Mouse (Mus musculus) MEL (cell line): ENCODE results near the gene Cwc25. TPM values are rescaled to one million over a fixed set of nuclear protein-coding genes. Genes with fewer than 3 reads are reported as not detected.

Source experiments
- DNase-seq: peaks from one replicate; pipeline ENCODE4 v3.0.0; 2011; ENCODE audit warnings: low read depth, low spot score
- H3K27ac ChIP-seq: 2 replicates; pipeline ENCODE4 v1.5.1; 2012; ENCODE audit warnings: low read depth, mild to moderate bottlenecking, control low read depth, low read length, moderate library complexity; ENCODE audit not compliant: control insufficient read depth
- H3K27me3 ChIP-seq, 2 experiments: fragments of 150-350 bp in 1 of 2; sonication (generic) in 1 of 2; 2 replicates each; pipeline ENCODE4 v1.6.1; 2012; ENCODE audit warnings: low read length in 2 of 2, mild to moderate bottlenecking in 2 of 2, improper control_type of control experiment in 1 of 2, moderate library complexity in 1 of 2; ENCODE audit not compliant: insufficient read depth in 2 of 2, control insufficient read depth in 1 of 2
- H3K36me3 ChIP-seq, 2 experiments: 2 replicates each; pipeline ENCODE4 v1.6.1; 2012 to 2014; ENCODE audit warnings: low read length in 2 of 2, improper control_type of control experiment in 1 of 2, inconsistent platforms in 1 of 2, mild to moderate bottlenecking in 1 of 2; ENCODE audit not compliant: insufficient read depth in 2 of 2, control insufficient read depth in 1 of 2
- H3K4me1 ChIP-seq, 2 experiments: fragments of 150-350 bp in 1 of 2; sonication (generic) in 1 of 2; 2 replicates each; pipeline ENCODE4 v1.6.1; 2012; ENCODE audit warnings: low read length in 2 of 2, improper control_type of control experiment in 1 of 2, mild to moderate bottlenecking in 1 of 2; ENCODE audit not compliant: insufficient read depth in 2 of 2, control insufficient read depth in 1 of 2
- H3K4me3 ChIP-seq, 2 experiments: fragments of 150-350 bp in 1 of 2; sonication (generic) in 1 of 2; 2 replicates each; pipeline ENCODE4 v1.5.1; 2012; ENCODE audit warnings: low read depth in 2 of 2, low read length in 2 of 2, mild to moderate bottlenecking in 2 of 2, moderate library complexity in 2 of 2, control low read depth in 1 of 2, improper control_type of control experiment in 1 of 2; ENCODE audit not compliant: control insufficient read depth in 1 of 2, insufficient read depth in 1 of 2
- H3K79me2 ChIP-seq: 2 replicates; pipeline ENCODE4 v1.6.1; 2012; ENCODE audit warnings: mild to moderate bottlenecking, low read length, moderate library complexity; ENCODE audit not compliant: control insufficient read depth, poor library complexity, insufficient read depth
- H3K9ac ChIP-seq: 2 replicates; pipeline ENCODE4 v1.6.1; 2012; ENCODE audit warnings: low read depth, mild to moderate bottlenecking, control low read depth, low read length, moderate library complexity; ENCODE audit not compliant: control insufficient read depth, poor library complexity, severe bottlenecking
- H3K9me3 ChIP-seq: fragments of 150-350 bp; sonication (generic); replicated peaks from 2 replicates; pipeline ENCODE4 v1.6.1; 2012; ENCODE audit warnings: mild to moderate bottlenecking, low read length, improper control_type of control experiment, moderate library complexity; ENCODE audit not compliant: insufficient read depth
- CHD1 ChIP-seq: IDR thresholded peaks from 2 replicates; pipeline ENCODE4 v1.6.1; 2012; ENCODE audit warnings: low read depth, mild to moderate bottlenecking, inconsistent platforms, low read length, improper control_type of control experiment
- CHD2 ChIP-seq: IDR thresholded peaks from 2 replicates; pipeline ENCODE4 v1.6.1; 2011; ENCODE audit warnings: low read length, improper control_type of control experiment
- CTCF ChIP-seq, 3 experiments: IDR thresholded peaks in 2 of 3; conservative IDR thresholded peaks in 1 of 3; 2 replicates each; pipeline ENCODE4 v1.5.1; 2011 to 2012; ENCODE audit warnings: low read length in 3 of 3, low read depth in 2 of 3, mild to moderate bottlenecking in 2 of 3, improper control_type of control experiment in 1 of 3, inconsistent platforms in 1 of 3, mixed read lengths in 1 of 3, moderate library complexity in 1 of 3; ENCODE audit not compliant: control insufficient read depth in 1 of 3, insufficient read depth in 1 of 3, poor library complexity in 1 of 3, severe bottlenecking in 1 of 3
- E2F4 ChIP-seq: IDR thresholded peaks from 2 replicates; pipeline ENCODE4 v1.6.1; 2011; ENCODE audit warnings: low read depth, low read length, improper control_type of control experiment, borderline replicate concordance
- ELF1 ChIP-seq: IDR thresholded peaks from 2 replicates; pipeline ENCODE4 v1.6.1; 2014; ENCODE audit warnings: low read depth, mild to moderate bottlenecking, inconsistent platforms, low read length, improper control_type of control experiment, moderate library complexity
- ETS1 ChIP-seq: IDR thresholded peaks from 2 replicates; pipeline ENCODE4 v1.6.1; 2012; ENCODE audit warnings: low read depth, mild to moderate bottlenecking, inconsistent platforms, low read length, improper control_type of control experiment, moderate library complexity
- GATA1 ChIP-seq: IDR thresholded peaks from 2 replicates; pipeline ENCODE4 v1.6.1; 2011; ENCODE audit warnings: low read depth, low read length, improper control_type of control experiment
- HCFC1 ChIP-seq: IDR thresholded peaks from 2 replicates; pipeline ENCODE4 v1.6.1; 2012; ENCODE audit warnings: low read depth, mild to moderate bottlenecking, inconsistent platforms, low read length, improper control_type of control experiment, moderate library complexity
- JUND ChIP-seq: IDR thresholded peaks from 2 replicates; pipeline ENCODE4 v1.6.1; 2011; ENCODE audit warnings: low read depth, mild to moderate bottlenecking, improper control_type of control experiment, low read length
- KAT2A ChIP-seq: conservative IDR thresholded peaks from 2 replicates; pipeline ENCODE4 v1.6.1; 2012; ENCODE audit warnings: low read depth, low read length, improper control_type of control experiment, inconsistent platforms
- MAFK ChIP-seq: IDR thresholded peaks from 2 replicates; pipeline ENCODE4 v1.6.1; 2011; ENCODE audit warnings: low read depth, mild to moderate bottlenecking, low read length, improper control_type of control experiment, borderline replicate concordance
- MAZ ChIP-seq: IDR thresholded peaks from 2 replicates; pipeline ENCODE4 v1.6.1; 2012; ENCODE audit warnings: low read depth, mild to moderate bottlenecking, inconsistent platforms, low read length, improper control_type of control experiment
- MXI1 ChIP-seq: IDR thresholded peaks from 2 replicates; pipeline ENCODE4 v1.6.1; 2011; ENCODE audit warnings: mild to moderate bottlenecking, low read depth, low read length, improper control_type of control experiment
- MYB ChIP-seq: IDR thresholded peaks from 2 replicates; pipeline ENCODE4 v1.6.1; 2011; ENCODE audit warnings: mild to moderate bottlenecking, low read depth, low read length, improper control_type of control experiment
- MYC ChIP-seq: IDR thresholded peaks from 2 replicates; pipeline ENCODE4 v1.6.1; 2011; ENCODE audit warnings: low read depth, mild to moderate bottlenecking, low read length, improper control_type of control experiment, moderate library complexity
- NELFE ChIP-seq: IDR thresholded peaks from 2 replicates; pipeline ENCODE4 v1.6.1; 2011; ENCODE audit warnings: low read depth, low read length, improper control_type of control experiment
- NRF1 ChIP-seq: IDR thresholded peaks from 2 replicates; pipeline ENCODE4 v1.6.1; 2014; ENCODE audit warnings: low read depth, mild to moderate bottlenecking, inconsistent platforms, low read length, improper control_type of control experiment, moderate library complexity; ENCODE audit not compliant: poor library complexity, insufficient read depth, severe bottlenecking
- POLR2A ChIP-seq, 2 experiments: IDR thresholded peaks; 2 replicates each; pipeline ENCODE4 v1.6.1; 2011 to 2012; ENCODE audit warnings: low read length in 2 of 2, mild to moderate bottlenecking in 2 of 2, control low read depth in 1 of 2, improper control_type of control experiment in 1 of 2, low read depth in 1 of 2, moderate library complexity in 1 of 2; ENCODE audit not compliant: control insufficient read depth in 1 of 2, insufficient read depth in 1 of 2, poor library complexity in 1 of 2
- POLR2AphosphoS2 ChIP-seq: IDR thresholded peaks from 2 replicates; pipeline ENCODE4 v1.6.1; 2011; ENCODE audit warnings: low read length, improper control_type of control experiment
- POLR2AphosphoS5 ChIP-seq: IDR thresholded peaks from 2 replicates; pipeline ENCODE4 v1.6.1; 2012; ENCODE audit warnings: low read depth, borderline replicate concordance, mild to moderate bottlenecking, inconsistent platforms, low read length, moderate library complexity, mixed read lengths
- RAD21 ChIP-seq: IDR thresholded peaks from 2 replicates; pipeline ENCODE4 v1.6.1; 2011; ENCODE audit warnings: mild to moderate bottlenecking, low read depth, low read length, improper control_type of control experiment
- RCOR1 ChIP-seq: IDR thresholded peaks from 2 replicates; pipeline ENCODE4 v1.6.1; 2012; ENCODE audit warnings: low read depth, mild to moderate bottlenecking, inconsistent platforms, low read length, improper control_type of control experiment
- SMC3 ChIP-seq: IDR thresholded peaks from 2 replicates; pipeline ENCODE4 v1.6.1; 2011; ENCODE audit warnings: low read depth, low read length, improper control_type of control experiment
- TAL1 ChIP-seq: IDR thresholded peaks from 2 replicates; pipeline ENCODE4 v1.6.1; 2012; ENCODE audit warnings: mild to moderate bottlenecking, inconsistent platforms, low read length, moderate library complexity, mixed read lengths
- TCF12 ChIP-seq: IDR thresholded peaks from 2 replicates; pipeline ENCODE4 v1.6.1; 2014; ENCODE audit warnings: low read depth, mild to moderate bottlenecking, inconsistent platforms, low read length, improper control_type of control experiment, moderate library complexity
- UBTF ChIP-seq: IDR thresholded peaks from 2 replicates; pipeline ENCODE4 v1.6.1; 2012; ENCODE audit warnings: low read depth, mild to moderate bottlenecking, inconsistent platforms, low read length, improper control_type of control experiment, moderate library complexity, borderline replicate concordance; ENCODE audit not compliant: insufficient read depth
- USF1 ChIP-seq: IDR thresholded peaks from 2 replicates; pipeline ENCODE4 v1.6.1; 2014; ENCODE audit warnings: low read depth, mild to moderate bottlenecking, inconsistent platforms, low read length, improper control_type of control experiment, moderate library complexity
- USF2 ChIP-seq, 2 experiments: IDR thresholded peaks; 2 replicates each; pipeline ENCODE4 v1.6.1; 2011 to 2012; ENCODE audit warnings: improper control_type of control experiment in 2 of 2, low read length in 2 of 2, borderline replicate concordance in 1 of 2, inconsistent platforms in 1 of 2, low read depth in 1 of 2, mild to moderate bottlenecking in 1 of 2; ENCODE audit not compliant: insufficient read depth in 1 of 2
- ZC3H11A ChIP-seq: IDR thresholded peaks from 2 replicates; pipeline ENCODE4 v1.6.1; 2012; ENCODE audit warnings: low read depth, mild to moderate bottlenecking, inconsistent platforms, low read length, improper control_type of control experiment
- ZKSCAN1 ChIP-seq: IDR thresholded peaks from 2 replicates; pipeline ENCODE4 v1.6.1; 2012; ENCODE audit warnings: low read depth, mild to moderate bottlenecking, inconsistent platforms, low read length, improper control_type of control experiment, moderate library complexity
- ZMIZ1 ChIP-seq: IDR thresholded peaks from 2 replicates; pipeline ENCODE4 v1.6.1; 2012; ENCODE audit warnings: low read depth, mild to moderate bottlenecking, inconsistent platforms, low read length, improper control_type of control experiment, moderate library complexity
- ZNF384 ChIP-seq: IDR thresholded peaks from 2 replicates; pipeline ENCODE4 v1.6.1; 2012; ENCODE audit warnings: low read depth, mild to moderate bottlenecking, inconsistent platforms, low read length, improper control_type of control experiment
- polyA plus RNA-seq, 2 experiments: library from polyadenylated mRNA; stranded (reverse) in 1 of 2; unstranded in 1 of 2; fragments of >175 nt in 1 of 2; fragments of >200 nt in 1 of 2; gene quantifications; 2 replicates each; pipeline versions ENCODE4 v1.2.1 to v1.2.4; 2012; ENCODE audit warnings: low replicate concordance in 2 of 2, low read depth in 1 of 2; ENCODE audit not compliant: insufficient read length in 2 of 2, insufficient read depth in 1 of 2, missing spikeins in 1 of 2
- total RNA-seq: library from RNA; depleted of rRNA; stranded (reverse); fragments of 300-350 nt; gene quantifications from 2 replicates; pipeline ENCODE4 v1.2.3, GENCODE M21; 2012

Gene Cwc25
- total and polyA plus RNA-seq, 3 experiments: 16.7 to 20.8 TPM; not detected in 1

DNA sequence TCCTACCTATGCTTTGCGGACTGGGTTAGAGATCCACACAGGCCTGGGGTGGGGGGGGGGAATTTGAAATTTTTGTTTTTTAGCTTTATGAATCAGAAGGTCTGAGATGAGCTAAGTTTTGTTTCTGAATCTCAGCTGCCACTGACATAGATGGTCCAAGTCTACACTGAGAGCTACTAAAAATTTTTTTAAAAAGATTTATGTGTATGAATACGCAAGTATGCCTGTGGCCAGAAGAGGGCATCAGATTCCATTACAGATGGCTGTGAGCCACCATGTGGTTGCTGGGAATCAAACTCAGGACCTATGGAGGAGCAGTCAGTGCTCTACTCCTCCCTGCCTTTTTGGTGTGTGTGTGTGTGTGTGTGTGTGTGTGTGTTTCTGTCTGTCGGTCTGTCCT, 52.0 kb downstream of the Cwc25 start:
- H3K36me3 ChIP-seq: peaks cover 3 to 6% of the 10 kb centered on the region in 2 experiments; a peak in 2 of 4 replicates
- peaks cover 0 to 3% of the 10 kb centered on the region in 2 experiments; a peak in 2 of 4 replicates for H3K4me1 ChIP-seq
- peak; percentile 74 for DNase-seq
- no peaks in the 10 kb centered on the region for H3K79me2 ChIP-seq
- H3K9me3 ChIP-seq: no peaks in the 10 kb centered on the region
- no peak overlapping the region for H3K4me3 ChIP-seq
- H3K27ac ChIP-seq: no peak overlapping the region
- no peak overlapping the region for H3K9ac ChIP-seq
- 0 out of 2 replicates have a peak, but pooled peaks have one; percentile 32 for TF ChIP-seq MAZ
- TF ChIP-seq CHD2: no peak
- TF ChIP-seq MYB: no peak
- TF ChIP-seq CTCF (IDR thresholded peaks at IDR 0.05 in 2 of 3, conservative IDR thresholded peaks at IDR 0.05 in 1 of 3; ENCODE audit: control insufficient read depth in 1 of 3, insufficient read depth in 1 of 3, low read depth in 2 of 3, low read length in 3 of 3, poor library complexity in 1 of 3, severe bottlenecking in 1 of 3): peak; percentile 36 to 70 (median 46); a peak in 4 of 6 replicates
- no peak for TF ChIP-seq CHD1
- TF ChIP-seq TAL1: no peak
- TF ChIP-seq RCOR1: 0 out of 2 replicates have a peak, but pooled peaks have one; percentile 15
- no peak for TF ChIP-seq TCF12
- peak; percentile 43 for TF ChIP-seq SMC3
- no peak for TF ChIP-seq E2F4
- TF ChIP-seq USF2 (IDR thresholded peaks at IDR 0.05; ENCODE audit: borderline replicate concordance in 1 of 2, insufficient read depth in 1 of 2, low read depth in 1 of 2, low read length in 2 of 2): no peak
- no peak for TF ChIP-seq POLR2AphosphoS5
- TF ChIP-seq ZMIZ1: peak; percentile 39; the same call in 1 of the 2 replicates
- TF ChIP-seq NRF1: no peak
- TF ChIP-seq ELF1: no peak
- TF ChIP-seq RAD21: peak; percentile 23
- TF ChIP-seq ZKSCAN1: no peak
- no peak for TF ChIP-seq USF1
- no peak for TF ChIP-seq KAT2A
- TF ChIP-seq MAFK: no peak
- 0 out of 2 replicates have a peak, but pooled peaks have one; percentile 15 for TF ChIP-seq MXI1
- TF ChIP-seq ZC3H11A: 0 out of 2 replicates have a peak, but pooled peaks have one; percentile 4
- TF ChIP-seq NELFE: no peak
- TF ChIP-seq HCFC1: no peak
- TF ChIP-seq POLR2A (IDR thresholded peaks at IDR 0.05; ENCODE audit: control insufficient read depth in 1 of 2, insufficient read depth in 1 of 2, low read depth in 1 of 2, low read length in 2 of 2, poor library complexity in 1 of 2): 0 out of 4 replicates have a peak, but pooled peaks of 1 of the 2 experiments have one; percentile 26
- TF ChIP-seq ETS1: no peak
- no peak for TF ChIP-seq UBTF
- TF ChIP-seq MYC: peak; percentile 96
- 0 out of 2 replicates have a peak, but pooled peaks have one; percentile 31 for TF ChIP-seq JUND
- TF ChIP-seq ZNF384: peak; percentile 63
- TF ChIP-seq POLR2AphosphoS2: peak; percentile 65; the same call in 1 of the 2 replicates
- no peak for TF ChIP-seq GATA1
- no peaks in the 10 kb centered on the region for H3K27me3 ChIP-seq
